Comparison of ENCODE assay signal across 19 mouse cellular contexts in genomic region chr1:24171898-24172297, GRCm38 (mm10). TPM values are rescaled to one million over a fixed set of nuclear protein-coding genes. Genes with fewer than 3 reads are reported as not detected.
DNase-seq lines count a peak whose midpoint lies in the region; ATAC-seq lines count a peak whose summit lies in the region.
"Had no signal": no experiment of that assay in that cellular context is flagged by ENCODE, and none has a peak within 500 bp of the region (broad histone marks: within the 10 kb centered on the region; RNA-seq: fewer than 3 reads in every experiment).

No protein-coding gene starts in this region.

- no peaks in the 10 kb centered on the region for H3K27me3 ChIP-seq in forebrain, embryonic 11.5 days (ENCODE audit: control insufficient read depth, insufficient read depth, low read length)
- no peaks in the 10 kb centered on the region for H3K27me3 ChIP-seq in forebrain, embryonic 10.5 days (ENCODE audit: poor library complexity, severe bottlenecking)
- no peaks in the 10 kb centered on the region for H3K27me3 ChIP-seq in midbrain, embryonic 12.5 days
- H3K27me3 ChIP-seq in midbrain, embryonic 10.5 days (ENCODE audit: low read depth, poor library complexity, severe bottlenecking): no peaks in the 10 kb centered on the region
- no peaks in the 10 kb centered on the region for H3K27me3 ChIP-seq in midbrain, embryonic 13.5 days
- H3K27me3 ChIP-seq: limb, embryonic 12.5 days; liver, embryonic 12.5 days; neural tube, embryonic 13.5 days had no signal

- no peaks in the 10 kb centered on the region for H3K9me3 ChIP-seq in forebrain, embryonic 11.5 days (ENCODE audit: control insufficient read depth, low read length)
- no peaks in the 10 kb centered on the region for H3K9me3 ChIP-seq in forebrain, embryonic 10.5 days
- no peaks in the 10 kb centered on the region for H3K9me3 ChIP-seq in midbrain, embryonic 12.5 days
- no peaks in the 10 kb centered on the region for H3K9me3 ChIP-seq in midbrain, embryonic 10.5 days (replicated peaks)
- H3K9me3 ChIP-seq in midbrain, embryonic 13.5 days: no peaks in the 10 kb centered on the region
- H3K9me3 ChIP-seq: G1E; limb, embryonic 12.5 days; liver, embryonic 12.5 days; neural tube, embryonic 13.5 days had no signal

- 55% methylated on average over 1 of the region's 1 CpGs for WGBS in forebrain, embryonic 11.5 days
- 81% methylated on average over 1 of the region's 1 CpGs for WGBS in forebrain, embryonic 10.5 days
- WGBS in midbrain, embryonic 12.5 days: 77% methylated on average over 1 of the region's 1 CpGs
- 74% methylated on average over 1 of the region's 1 CpGs for WGBS in midbrain, embryonic 10.5 days
- 63% methylated on average over 1 of the region's 1 CpGs for WGBS in midbrain, embryonic 13.5 days

- H3K4me3 ChIP-seq in forebrain, embryonic 11.5 days (ENCODE audit: low read depth, low read length): no peak overlapping the region
- H3K4me3 ChIP-seq in forebrain, embryonic 10.5 days: no peak overlapping the region
- no peak overlapping the region for H3K4me3 ChIP-seq in midbrain, embryonic 12.5 days
- no peak overlapping the region for H3K4me3 ChIP-seq in midbrain, embryonic 10.5 days
- H3K4me3 ChIP-seq in midbrain, embryonic 13.5 days (replicated peaks): no peak overlapping the region
- H3K4me3 ChIP-seq: limb, embryonic 12.5 days; liver, embryonic 12.5 days; neural tube, embryonic 13.5 days had no signal

- 0 out of 2 replicates have a peak, but pooled peaks have one; percentile 51 for ATAC-seq in forebrain, embryonic 11.5 days (replicated peaks; ENCODE audit: low FRiP score)
- peak; percentile 59 for ATAC-seq in midbrain, embryonic 12.5 days (ENCODE audit: low FRiP score, low read depth)
- peak; percentile 72 for ATAC-seq in midbrain, embryonic 13.5 days
- ATAC-seq in activated CD4-positive, CD25-positive, alpha-beta regulatory T cell, adult 4 months: no peak
- ATAC-seq: liver, embryonic 12.5 days had no signal

- no peaks in the 10 kb centered on the region for H3K36me3 ChIP-seq in forebrain, embryonic 11.5 days (ENCODE audit: control insufficient read depth, insufficient read depth, low read length)
- H3K36me3 ChIP-seq in forebrain, embryonic 10.5 days (replicated peaks): no peaks in the 10 kb centered on the region
- H3K36me3 ChIP-seq in midbrain, embryonic 12.5 days: no peaks in the 10 kb centered on the region
- H3K36me3 ChIP-seq in midbrain, embryonic 10.5 days: no peaks in the 10 kb centered on the region
- H3K36me3 ChIP-seq in midbrain, embryonic 13.5 days: no peaks in the 10 kb centered on the region
- H3K36me3 ChIP-seq: G1E; limb, embryonic 12.5 days; liver, embryonic 12.5 days; neural tube, embryonic 13.5 days had no signal

- H3K27ac ChIP-seq in forebrain, embryonic 11.5 days (ENCODE audit: low read depth, low read length): no peak overlapping the region
- H3K27ac ChIP-seq in forebrain, embryonic 10.5 days: no peak overlapping the region
- no peak overlapping the region for H3K27ac ChIP-seq in midbrain, embryonic 12.5 days (replicated peaks)
- no peak overlapping the region for H3K27ac ChIP-seq in midbrain, embryonic 10.5 days (replicated peaks)
- H3K27ac ChIP-seq in midbrain, embryonic 13.5 days: no peak overlapping the region
- H3K27ac ChIP-seq: limb, embryonic 12.5 days; liver, embryonic 12.5 days; macrophage; neural tube, embryonic 13.5 days had no signal

- no peaks in the 10 kb centered on the region for H3K4me1 ChIP-seq in forebrain, embryonic 11.5 days (replicated peaks; ENCODE audit: control insufficient read depth, insufficient read depth, low read length)
- 0 out of 2 replicates have a peak, but pooled peaks cover 3% of the 10 kb centered on the region for H3K4me1 ChIP-seq in forebrain, embryonic 10.5 days
- H3K4me1 ChIP-seq in midbrain, embryonic 12.5 days: no peaks in the 10 kb centered on the region
- peaks cover 5% of the 10 kb centered on the region; the same call in 1 of the 2 replicates for H3K4me1 ChIP-seq in midbrain, embryonic 10.5 days
- H3K4me1 ChIP-seq in midbrain, embryonic 13.5 days (replicated peaks): peaks cover 4% of the 10 kb centered on the region
- H3K4me1 ChIP-seq: limb, embryonic 12.5 days; liver, embryonic 12.5 days had no signal

- DNase-seq in forebrain, embryonic 11.5 days (ENCODE audit: low spot score): no peak
- DNase-seq in forebrain, embryonic 10.5 days (ENCODE audit: extremely low spot score, low spot score): no peak
- no peak for DNase-seq in midbrain, embryonic 10.5 days (ENCODE audit: low spot score)
- DNase-seq in lung, postnatal 14 days: no peak
- no peak for DNase-seq in gastrocnemius, adult 8-10 months (ENCODE audit: low spot score in 2 of 2)
- DNase-seq: thymus, adult 18-20 months had no signal

- H3K9ac ChIP-seq in forebrain, embryonic 11.5 days (ENCODE audit: low read length): no peak overlapping the region
- no peak overlapping the region for H3K9ac ChIP-seq in midbrain, embryonic 12.5 days (replicated peaks)
- no peak overlapping the region for H3K9ac ChIP-seq in midbrain, embryonic 13.5 days (replicated peaks)
- H3K9ac ChIP-seq: limb, embryonic 12.5 days; liver, embryonic 12.5 days; lung, embryonic 14.5 days; neural tube, embryonic 13.5 days had no signal

- no peak overlapping the region for H3K4me2 ChIP-seq in forebrain, embryonic 11.5 days (ENCODE audit: low read depth, low read length, severe bottlenecking)
- H3K4me2 ChIP-seq in midbrain, embryonic 12.5 days (replicated peaks): no peak overlapping the region
- no peak overlapping the region for H3K4me2 ChIP-seq in midbrain, embryonic 13.5 days (replicated peaks)
- H3K4me2 ChIP-seq: heart, embryonic 11.5 days; limb, embryonic 12.5 days; liver, embryonic 12.5 days; lung, embryonic 14.5 days; neural tube, embryonic 13.5 days had no signal

RNA-seq across cellular contexts. Expression of gene Col9a1, which starts 5.5 kb away (rescaled TPM):
- 10.4 and 12.7 TPM in 2 replicates for polyA plus RNA-seq in forebrain, embryonic 11.5 days (2014; fragmentation: Nextera tagmentation; extraction: Ambion mirVana)
- 20.3 and 32.1 TPM in 2 replicates for polyA plus RNA-seq in forebrain, embryonic 10.5 days (2016; fragmentation: Nextera tagmentation; extraction: Ambion mirVana)
- polyA plus RNA-seq in midbrain, embryonic 12.5 days (2016; fragmentation: Nextera tagmentation; extraction: Ambion mirVana): 10.8 and 23.4 TPM in 2 replicates
- 24.5 and 24.6 TPM in 2 replicates for polyA plus RNA-seq in midbrain, embryonic 10.5 days (2016; fragmentation: Nextera tagmentation; extraction: Ambion mirVana)
- polyA plus RNA-seq in midbrain, embryonic 13.5 days (2015; fragmentation: Nextera tagmentation; extraction: Ambion mirVana): 0.81 and 1.1 TPM in 2 replicates
- not detected for polyA plus RNA-seq in activated CD4-positive, CD25-positive, alpha-beta regulatory T cell, adult 4 months (2017; shearing (Covaris generic))
- under 1 TPM; 0.10 to 0.22 (median 0.16) TPM for total RNA-seq in gastrocnemius, adult 8-10 months (2022)
- total RNA-seq: adrenal gland, postnatal 25 days had no signal
- polyA plus RNA-seq: G1E; kidney, adult 2 months; macrophage; spleen, adult 2 months had no signal
